In the genomic region with DNA sequence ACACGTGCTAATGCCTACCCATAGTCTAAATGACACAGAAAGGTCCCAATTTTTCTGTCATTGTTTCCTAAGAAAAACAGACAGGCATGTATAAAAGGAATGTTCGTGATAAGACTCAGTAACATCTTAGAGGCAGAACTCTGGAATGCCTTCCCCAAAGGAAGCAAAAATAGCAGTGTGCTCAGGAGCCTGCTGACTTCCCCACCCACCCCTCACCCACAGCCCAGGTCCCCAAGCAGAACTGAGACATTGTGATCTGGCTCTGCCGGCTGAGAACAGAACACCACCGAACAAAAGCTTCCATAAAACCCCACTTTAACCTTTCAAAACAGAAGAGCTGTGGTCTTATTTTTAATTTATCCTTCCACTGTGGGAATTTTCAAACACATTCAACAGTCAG, we compare ENCODE assay signal across 27 mouse cellular contexts.
"Had no signal": no experiment of that assay in that cellular context is flagged by ENCODE, and none has a peak within 500 bp of the region (broad histone marks: within the 10 kb centered on the region; RNA-seq: fewer than 3 reads in every experiment).

No protein-coding gene starts in this region.

- H3K4me3 ChIP-seq: gastrocnemius, adult 2 months; heart, adult 2 months; heart, embryonic 15.5 days; hindbrain, embryonic 10.5 days; hindbrain, embryonic 12.5 days; intestine, embryonic 15.5 days; layer of hippocampus, adult 2 months; left cerebral cortex, adult 2 months; limb, embryonic 10.5 days; limb, embryonic 12.5 days; liver, embryonic 13.5 days; liver, embryonic 15.5 days had no signal

- H3K4me2 ChIP-seq: heart, embryonic 15.5 days; hindbrain, embryonic 12.5 days; hindbrain, embryonic 14.5 days; intestine, embryonic 15.5 days; limb, embryonic 12.5 days; liver, embryonic 11.5 days; liver, embryonic 13.5 days; liver, embryonic 15.5 days had no signal

- DNase-seq: gastrocnemius, adult 2 months; gastrocnemius, postnatal 10 days; gastrocnemius, postnatal 25 days; heart, postnatal 14 days; heart, postnatal 4 days; kidney, adult 18-20 months; kidney, adult 8-10 months; kidney, postnatal 10 days; kidney, postnatal 25 days; kidney, postnatal 4 days; liver; liver, embryonic 13.5 days had no signal

- H3K36me3 ChIP-seq: heart, embryonic 15.5 days; hindbrain, embryonic 10.5 days; hindbrain, embryonic 12.5 days; intestine, embryonic 15.5 days; limb, embryonic 10.5 days; limb, embryonic 12.5 days; liver, embryonic 13.5 days; liver, embryonic 15.5 days had no signal

- H3K9ac ChIP-seq: heart, embryonic 15.5 days; hindbrain, embryonic 12.5 days; hindbrain, embryonic 14.5 days; intestine, embryonic 15.5 days; limb, embryonic 12.5 days; liver, embryonic 13.5 days; liver, embryonic 15.5 days had no signal

- H3K27me3 ChIP-seq: heart, embryonic 15.5 days; hindbrain, embryonic 12.5 days; intestine, embryonic 15.5 days; limb, embryonic 12.5 days; liver, embryonic 13.5 days; liver, embryonic 15.5 days had no signal

- ATAC-seq: hindbrain, embryonic 16.5 days; inflammation-experienced regulatory T-cells, adult 6 months; intestine, embryonic 15.5 days; intestine, postnatal 0 days had no signal

- H3K9me3 ChIP-seq: heart, embryonic 15.5 days; hindbrain, embryonic 10.5 days; hindbrain, embryonic 12.5 days; intestine, embryonic 15.5 days; limb, embryonic 10.5 days; limb, embryonic 12.5 days; liver, embryonic 13.5 days; liver, embryonic 15.5 days had no signal

- H3K4me1 ChIP-seq: intestine, embryonic 15.5 days; limb, embryonic 10.5 days; limb, embryonic 12.5 days; liver, embryonic 15.5 days had no signal

- H3K27ac ChIP-seq: gastrocnemius, adult 2 months; heart, adult 2 months; heart, embryonic 15.5 days; hindbrain, embryonic 10.5 days; hindbrain, embryonic 12.5 days; hindbrain, embryonic 14.5 days; intestine, embryonic 15.5 days; layer of hippocampus, adult 2 months; left cerebral cortex, adult 2 months; limb, embryonic 10.5 days; limb, embryonic 12.5 days; liver, embryonic 13.5 days; liver, embryonic 15.5 days had no signal
